Mouse (Mus musculus) stomach, adult 2 months (tissue): ENCODE data around the gene Vmn2r25. TPM values are rescaled to one million over a fixed set of nuclear protein-coding genes. Genes with fewer than 3 reads are reported as not detected.

ENCODE experiments used
- polyA plus RNA-seq: library from polyadenylated mRNA; depleted of rRNA; stranded (reverse); fragments of >200 nt; gene quantifications from 2 replicates; pipeline ENCODE4 v1.2.3, GENCODE M21; 2012; rRNA removed

Vmn2r25 gene
- polyA plus RNA-seq, result not detected in 2 replicates

GRCm38 (mm10) chr6:123853363-123853762 is at the start of gene Vmn2r25:
Gene Vmn2r25 (minus strand): TSS chr6:123853463.

GRCm38 (mm10) chr6:123778579-123778978 is 74.7 kb downstream of the Vmn2r25 start, which contains the start of gene Vmn2r24:
Gene Vmn2r24 (plus strand): TSS chr6:123778879.

Other genes starting within 250 kb of the Vmn2r25 start
- gene Vmn2r22, start 202.7 kb downstream of the Vmn2r25 start, polyA plus RNA-seq, result not detected in 2 replicates
- gene Vmn2r23, start 150.8 kb downstream of the Vmn2r25 start, polyA plus RNA-seq, result not detected in 2 replicates
- not detected in 2 replicates for gene Vmn2r24, start 74.6 kb downstream of the Vmn2r25 start, polyA plus RNA-seq
- not detected in 2 replicates for gene Vmn2r26, start 171.1 kb upstream of the Vmn2r25 start, polyA plus RNA-seq